Mouse (Mus musculus) lung, postnatal 10 days (tissue): Measurements from ENCODE around the gene Zc3h12c.
A peak's percentile ranks its signal among the peaks of the same experiment; 100 is the strongest.

Experiments
- DNase-seq: peaks from one replicate; pipeline ENCODE4 v3.0.0; 2021

Gene Zc3h12c

DNA sequence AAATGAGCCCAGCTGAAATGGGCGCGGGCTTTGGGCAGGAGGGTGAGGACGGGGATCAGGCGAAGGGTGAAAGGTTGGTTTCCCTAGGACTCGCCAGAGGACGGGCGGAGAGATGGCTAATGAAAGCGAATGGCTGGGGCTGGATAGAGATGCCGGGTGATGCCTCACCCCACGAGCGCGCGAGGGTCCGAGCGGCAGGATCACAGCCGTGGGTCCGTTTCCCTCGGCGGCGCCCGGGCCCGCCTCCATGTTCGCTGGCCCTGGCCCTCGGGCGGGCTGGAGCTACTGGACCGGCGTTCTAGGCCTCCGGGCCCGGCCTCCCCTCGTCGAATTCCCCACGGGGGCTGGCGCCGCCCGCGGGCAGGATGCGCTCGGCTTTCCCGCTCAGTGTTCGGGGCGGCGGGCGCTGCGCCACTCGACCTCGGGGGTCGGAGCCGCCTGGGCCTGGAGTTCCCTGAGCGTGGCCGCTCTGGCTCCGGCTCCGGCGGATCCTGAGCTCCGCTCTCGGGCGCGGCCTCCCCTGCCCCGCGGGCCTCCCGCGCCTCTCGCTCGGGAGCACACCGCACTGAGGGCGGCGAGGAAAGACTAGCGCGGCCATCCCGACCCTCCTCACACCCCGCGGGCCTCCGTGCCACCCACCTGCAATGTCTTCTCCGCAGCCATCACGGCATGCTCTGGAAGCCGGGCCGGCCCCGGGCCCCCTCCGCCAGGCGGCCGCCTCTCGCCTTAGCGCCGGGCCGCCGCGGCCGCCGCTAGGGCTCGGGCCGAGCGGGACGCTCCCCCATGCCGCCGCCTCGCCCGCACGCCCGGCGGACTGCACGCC, at the start of gene Zc3h12c:
TSS of gene Zc3h12c (minus strand) at position 710 of the 823 bp plus-strand sequence.
- peak; percentile 75 for DNase-seq

DNA sequence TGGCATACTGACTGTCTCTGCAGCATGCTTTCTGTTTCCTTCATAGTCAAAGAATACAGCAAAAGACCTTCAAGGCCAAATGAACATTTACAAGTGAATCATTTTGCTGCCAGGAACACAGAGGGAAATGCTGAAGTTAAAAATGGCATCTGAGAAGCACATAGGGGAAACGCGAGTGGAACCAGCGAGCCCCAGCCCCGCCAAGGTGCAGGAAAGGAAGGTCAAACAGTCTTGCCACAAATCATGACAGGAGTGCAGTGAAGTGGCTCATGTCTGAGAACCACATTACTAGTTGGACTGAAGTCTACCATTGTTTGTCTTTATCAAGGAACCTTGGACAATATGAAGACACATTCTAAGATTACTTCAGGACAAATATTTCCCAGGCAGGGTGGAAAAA, 49.3 kb upstream of the Zc3h12c start:
- no peak for DNase-seq

DNA sequence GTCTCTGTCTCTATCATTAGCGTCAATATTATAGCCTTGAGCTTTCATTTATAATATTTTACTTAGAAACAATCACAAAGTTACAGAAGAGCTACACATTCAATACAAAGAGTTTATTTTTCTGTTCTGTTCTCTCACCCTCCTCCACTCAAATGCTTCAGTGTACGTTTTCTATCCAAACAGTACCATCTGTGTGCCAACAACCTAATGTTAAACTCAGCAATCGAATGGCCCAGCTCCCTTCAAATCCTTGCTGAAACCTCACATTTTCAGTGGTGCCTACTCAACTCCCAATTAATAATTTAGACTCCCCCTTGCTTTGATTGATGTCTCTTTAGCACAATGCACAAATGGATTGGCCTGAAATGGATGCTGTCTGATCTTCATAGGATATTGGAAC, 46.9 kb upstream of the Zc3h12c start:
- no peak for DNase-seq

DNA sequence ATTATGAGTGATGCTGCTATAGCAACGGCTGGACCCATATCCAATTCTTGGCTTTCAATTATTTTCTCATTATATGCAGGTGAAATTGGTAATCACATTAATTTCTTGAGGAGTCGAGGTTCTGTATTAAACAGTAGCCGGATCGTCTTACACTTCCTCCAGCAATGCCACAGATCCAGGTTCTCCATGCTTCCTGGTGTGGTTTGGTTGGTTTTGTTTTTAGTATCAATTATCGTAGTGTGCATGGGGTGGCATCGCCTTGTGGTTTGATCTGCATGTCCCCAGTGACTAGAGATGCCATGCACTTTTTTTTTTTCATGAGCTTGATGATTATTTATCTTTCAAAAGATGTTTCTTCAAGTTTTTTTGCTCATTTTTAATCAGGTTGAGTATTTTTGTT, 44.0 kb upstream of the Zc3h12c start:
- DNase-seq: no peak

DNA sequence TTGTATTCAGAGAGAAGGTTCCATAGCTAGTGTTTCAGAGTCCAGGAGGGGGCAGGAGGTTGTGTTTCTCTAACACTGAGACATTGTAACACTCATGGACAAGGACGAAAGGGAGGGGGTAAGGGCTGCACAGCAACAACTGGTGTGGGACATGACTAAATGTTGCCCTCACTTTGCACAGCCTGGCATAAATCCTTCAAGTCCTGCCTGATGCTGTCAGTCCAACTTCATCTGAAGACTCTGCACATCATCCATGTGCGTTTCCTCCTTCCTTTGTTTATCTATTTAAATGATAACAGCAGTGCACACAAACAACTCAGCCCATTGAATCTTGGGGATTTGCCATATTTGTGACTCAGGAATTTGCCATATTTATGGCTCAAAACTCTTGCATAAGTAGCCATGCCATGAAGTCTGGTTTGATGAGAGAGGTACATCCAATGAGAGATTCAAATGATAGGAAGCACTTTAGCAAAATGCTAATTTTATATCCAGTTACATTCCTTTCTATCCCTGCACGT, 40.2 kb upstream of the Zc3h12c start:
- peak; percentile 1 for DNase-seq

DNA sequence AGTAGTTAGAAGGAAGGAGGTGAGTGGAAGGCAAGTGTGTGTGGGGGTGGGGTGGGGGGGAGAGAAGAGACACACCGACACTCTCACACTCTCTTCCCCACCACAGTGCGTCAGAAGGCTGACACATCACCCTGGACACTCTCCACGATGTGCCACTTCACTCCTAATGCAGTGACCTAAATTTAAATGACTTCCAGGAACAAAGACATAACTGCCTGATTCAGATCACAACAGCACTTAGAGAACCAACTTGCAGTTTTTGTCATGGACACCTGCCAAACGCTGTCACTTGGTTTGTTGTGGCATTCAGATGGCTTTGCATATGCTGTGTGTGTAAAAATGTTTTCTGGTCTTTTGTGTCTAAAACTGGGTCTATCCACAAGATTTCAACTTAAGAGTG, 34.8 kb upstream of the Zc3h12c start:
- DNase-seq: peak; percentile 2

DNA sequence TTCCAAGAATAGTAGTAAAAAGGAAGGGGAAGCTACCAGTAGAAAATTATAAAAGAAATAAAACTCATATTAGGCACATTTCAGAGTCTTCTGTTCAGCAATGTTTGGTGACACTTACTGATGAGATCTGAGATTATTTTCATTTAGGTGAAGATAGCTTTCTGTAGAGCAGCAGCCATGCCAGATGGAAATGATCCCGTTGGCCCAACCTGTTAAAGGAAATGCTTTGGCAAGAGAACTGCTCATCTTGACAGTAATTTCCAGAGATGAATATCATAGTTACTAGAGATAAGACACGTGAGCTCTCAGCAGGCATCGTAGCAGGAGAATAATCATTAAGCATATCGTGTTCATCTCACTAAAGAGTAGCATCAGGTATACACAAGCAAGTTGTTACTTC, 31.9 kb upstream of the Zc3h12c start:
- no peak for DNase-seq

DNA sequence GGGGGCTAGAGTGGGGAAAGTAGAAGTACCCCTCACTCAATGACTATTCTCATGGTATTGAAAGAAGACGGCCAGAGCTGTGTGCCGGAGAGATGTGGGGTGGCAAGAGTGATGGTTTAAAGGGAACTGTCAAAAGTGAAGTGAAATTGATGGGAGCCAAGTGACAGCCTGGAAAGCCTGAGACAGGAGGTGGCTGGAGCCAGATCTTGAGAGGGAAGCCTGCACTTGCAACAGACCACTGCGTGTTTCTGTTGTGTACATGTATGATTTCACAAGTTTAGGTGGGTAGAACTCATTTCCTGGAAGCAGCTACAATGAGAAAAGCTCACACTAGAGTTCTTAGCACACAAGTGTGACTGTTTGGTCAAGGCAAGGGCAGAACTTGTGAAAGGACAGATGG, 27.5 kb upstream of the Zc3h12c start:
- no peak for DNase-seq

DNA sequence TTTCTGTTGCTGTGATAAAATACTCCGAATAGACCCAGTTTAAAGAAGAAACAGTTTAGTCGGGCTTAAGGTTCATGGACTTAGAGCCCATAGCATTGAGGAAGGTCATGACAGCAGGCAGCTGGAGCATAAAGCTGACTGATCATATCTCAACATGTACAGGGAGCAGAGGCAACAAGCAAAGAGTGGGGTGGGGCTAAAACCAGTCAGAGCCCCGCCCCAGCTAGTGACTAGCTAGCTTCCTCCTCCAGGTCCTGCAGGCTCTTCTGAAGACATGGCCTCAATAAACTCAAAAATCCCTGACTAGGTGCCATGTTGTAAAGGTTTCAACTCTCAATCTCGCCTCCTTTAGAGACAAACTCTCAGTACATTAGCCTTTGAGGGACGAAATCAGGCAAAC, 25.5 kb upstream of the Zc3h12c start:
- no peak for DNase-seq

DNA sequence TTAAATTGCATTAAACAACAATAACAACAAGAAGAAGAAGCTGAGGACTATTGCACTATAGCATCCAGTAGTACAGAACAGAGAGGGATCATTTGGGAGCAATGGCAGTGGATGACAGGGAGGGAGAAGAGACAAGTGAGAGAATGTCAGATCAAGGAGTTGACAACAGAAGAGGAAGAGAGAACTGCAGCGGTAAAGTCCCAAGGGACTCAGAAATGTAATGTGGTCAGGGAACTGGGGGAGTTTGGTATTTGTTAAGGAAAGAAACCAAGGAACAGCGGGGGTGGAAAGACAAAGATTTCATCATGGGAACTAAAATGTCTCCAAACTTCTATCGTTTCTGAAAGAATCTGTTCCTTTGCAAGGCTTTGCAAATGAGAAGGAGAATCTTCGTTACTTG, 22.5 kb upstream of the Zc3h12c start:
- DNase-seq: no peak

DNA sequence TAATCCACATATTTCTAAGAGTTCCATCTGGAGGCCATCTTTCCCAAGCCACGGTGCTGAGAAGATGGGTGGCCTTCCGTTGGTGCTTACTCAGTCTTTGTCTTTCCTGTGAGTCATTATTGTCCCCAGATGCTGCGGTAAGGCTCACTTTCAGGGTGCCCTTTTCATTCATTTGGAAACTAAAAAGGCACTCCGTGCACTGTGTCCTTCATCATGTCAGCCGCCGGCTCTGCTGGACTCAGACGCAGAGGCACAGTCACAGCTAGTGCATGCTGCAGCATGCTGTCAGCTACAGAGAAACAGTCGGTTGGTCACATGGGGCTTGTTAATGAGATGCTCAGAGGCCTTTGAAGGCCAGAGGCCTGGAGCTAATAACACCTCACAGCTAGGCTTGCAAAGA, 19.7 kb upstream of the Zc3h12c start:
- DNase-seq: no peak

DNA sequence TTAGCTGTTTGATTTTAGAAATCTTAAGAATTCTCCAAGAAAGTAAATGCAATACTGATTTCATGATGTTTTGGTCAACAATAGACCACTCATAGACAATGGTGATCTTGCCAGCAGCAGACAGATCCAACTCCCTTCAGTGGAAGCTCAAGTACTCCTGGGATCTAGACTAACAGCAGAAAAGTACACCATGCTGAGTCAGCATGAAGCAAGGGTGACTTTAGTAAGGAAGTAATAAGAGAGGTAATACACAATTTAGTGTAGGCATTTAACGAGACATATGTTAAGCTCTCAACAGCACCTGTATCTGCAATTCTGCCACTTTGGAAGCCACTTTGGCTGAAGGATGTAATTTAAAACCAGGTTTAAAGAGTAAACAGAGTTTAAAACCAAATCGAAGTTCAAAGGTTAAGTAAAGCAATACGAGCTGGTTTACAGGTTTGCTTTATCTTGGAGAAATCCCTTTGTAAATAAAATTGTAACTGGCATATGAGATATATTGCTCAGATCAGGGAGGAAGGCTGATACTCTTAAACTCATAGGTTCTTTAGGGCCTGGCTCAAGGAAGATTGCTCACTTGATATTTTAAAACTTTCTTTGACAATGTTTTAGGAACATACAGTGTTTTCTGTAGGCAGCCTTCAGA, 18.0 kb upstream of the Zc3h12c start:
- DNase-seq: no peak

DNA sequence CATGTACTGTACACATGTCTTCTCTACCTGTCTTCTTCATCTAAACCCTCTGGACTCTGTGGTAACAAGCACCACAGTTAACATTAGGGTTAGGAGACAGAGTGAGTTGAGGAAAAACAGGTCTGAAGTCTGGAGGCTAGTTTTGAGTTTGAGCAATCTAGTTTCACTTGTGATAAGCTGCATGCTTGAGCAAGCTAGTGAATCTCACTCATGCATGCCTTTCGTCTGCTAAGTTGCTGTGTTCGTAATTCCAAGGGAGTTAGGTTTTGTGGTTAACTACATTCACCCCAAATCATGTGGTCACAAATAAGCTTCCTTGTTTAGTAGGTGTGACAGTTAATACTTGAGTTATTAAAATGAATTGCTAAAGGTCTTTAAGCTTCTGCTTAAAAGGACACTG, 13.0 kb upstream of the Zc3h12c start:
- DNase-seq: no peak

DNA sequence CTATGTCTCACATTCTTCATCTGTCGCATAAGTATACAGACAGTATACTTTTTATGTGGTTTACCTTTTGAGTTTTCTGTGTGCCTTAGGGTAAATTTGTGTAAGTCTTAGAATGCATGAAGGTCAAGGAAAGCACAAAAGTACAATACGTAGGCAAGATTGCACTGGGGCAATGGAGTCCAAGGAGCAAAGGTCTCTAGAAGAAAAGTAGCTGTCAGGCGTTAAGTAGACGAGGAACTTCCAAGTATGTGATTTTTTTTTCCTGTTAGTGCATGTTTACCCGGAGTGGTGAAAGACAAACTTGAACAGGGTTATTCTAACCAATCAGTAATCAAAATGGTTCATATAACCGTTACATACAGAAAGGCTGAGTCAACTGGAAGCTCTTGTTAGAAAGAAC, 12.5 kb upstream of the Zc3h12c start:
- DNase-seq: no peak

DNA sequence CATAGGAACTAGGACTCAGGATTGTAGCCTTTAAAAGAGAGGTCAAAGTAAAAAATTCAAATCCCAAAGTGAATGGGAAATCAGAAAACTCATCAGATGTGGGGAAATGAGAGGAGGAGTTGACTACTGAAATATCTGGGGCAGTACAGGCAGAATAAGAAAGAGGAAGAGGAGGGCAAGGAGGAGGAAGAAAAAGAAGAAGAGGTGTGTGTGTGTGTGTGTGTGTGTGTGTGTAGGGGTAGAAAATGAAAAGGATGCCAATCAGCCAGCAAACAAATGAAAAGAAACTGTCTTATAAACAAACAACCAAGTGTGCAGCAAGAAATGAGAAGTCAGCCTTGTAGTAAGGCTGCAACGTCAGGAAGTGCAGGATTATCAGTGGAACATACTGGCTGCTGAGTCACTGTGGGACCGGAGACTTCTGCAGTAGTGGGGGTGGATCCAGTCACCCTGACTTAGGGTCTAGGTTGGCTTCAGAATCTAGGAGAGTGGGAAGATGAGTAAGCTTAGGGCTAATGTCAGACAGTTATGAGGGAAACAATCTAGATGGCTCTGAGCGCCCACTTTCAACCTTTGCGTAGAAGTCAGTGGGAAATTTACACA, 7.0 kb upstream of the Zc3h12c start:
- no peak for DNase-seq

DNA sequence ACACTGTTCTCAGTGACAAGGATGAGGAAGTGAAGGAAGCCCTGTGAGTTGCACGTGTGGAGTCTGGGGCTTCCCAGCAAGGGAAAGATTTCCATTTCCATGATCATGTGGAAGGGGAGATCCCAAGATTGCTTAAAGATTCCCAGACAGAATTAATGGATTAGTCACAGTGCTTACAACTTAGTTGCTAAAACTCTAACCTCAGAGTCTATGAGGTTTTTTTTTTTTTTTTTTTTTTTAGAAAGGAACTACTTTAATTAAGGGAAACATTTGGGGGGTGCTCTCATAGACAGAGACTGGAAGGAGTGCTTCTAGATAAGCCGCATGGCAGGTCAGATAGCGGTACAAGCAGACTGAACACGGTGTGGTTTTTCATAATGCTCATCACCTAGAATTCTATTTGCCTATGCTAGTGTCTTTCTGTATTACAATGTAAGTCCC, 6.3 kb upstream of the Zc3h12c start:
- DNase-seq: no peak

DNA sequence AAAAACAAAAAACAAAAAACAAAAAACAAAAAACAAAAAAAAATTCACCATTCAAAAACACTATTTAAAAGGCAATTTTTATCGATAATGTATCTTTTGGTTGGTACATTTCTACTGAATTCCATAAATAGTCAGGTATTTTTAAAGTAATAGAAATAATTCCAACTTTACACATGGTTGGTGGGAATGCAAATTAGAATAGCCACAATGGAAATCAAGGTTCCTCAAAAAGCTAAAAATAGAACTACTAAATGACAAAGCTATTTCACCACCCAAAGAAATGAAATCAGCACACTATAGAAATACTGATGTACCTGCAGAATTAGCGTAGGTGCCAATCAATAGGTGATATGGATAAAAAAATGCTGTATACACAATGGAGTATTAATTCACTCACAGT, 5.6 kb upstream of the Zc3h12c start:
- DNase-seq: no peak

DNA sequence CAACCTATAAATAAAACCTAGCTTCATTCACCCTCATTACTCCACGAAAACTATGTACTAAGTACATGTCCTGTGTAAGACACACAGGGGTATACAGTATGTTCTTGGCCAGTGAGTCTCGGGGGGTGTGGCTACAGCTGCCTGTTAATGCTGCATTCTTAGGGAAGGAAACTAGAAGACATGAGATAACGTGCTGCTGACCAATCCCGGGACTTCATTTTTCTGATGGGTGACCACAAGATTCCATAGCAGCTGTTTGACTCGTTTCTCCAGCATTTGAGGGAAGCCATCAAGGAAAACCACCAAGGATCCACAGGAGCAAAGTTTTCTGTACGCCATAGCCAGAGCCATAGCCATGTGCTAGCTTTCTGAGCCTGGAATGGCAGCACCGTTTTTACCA, 4.2 kb upstream of the Zc3h12c start:
- DNase-seq: no peak

DNA sequence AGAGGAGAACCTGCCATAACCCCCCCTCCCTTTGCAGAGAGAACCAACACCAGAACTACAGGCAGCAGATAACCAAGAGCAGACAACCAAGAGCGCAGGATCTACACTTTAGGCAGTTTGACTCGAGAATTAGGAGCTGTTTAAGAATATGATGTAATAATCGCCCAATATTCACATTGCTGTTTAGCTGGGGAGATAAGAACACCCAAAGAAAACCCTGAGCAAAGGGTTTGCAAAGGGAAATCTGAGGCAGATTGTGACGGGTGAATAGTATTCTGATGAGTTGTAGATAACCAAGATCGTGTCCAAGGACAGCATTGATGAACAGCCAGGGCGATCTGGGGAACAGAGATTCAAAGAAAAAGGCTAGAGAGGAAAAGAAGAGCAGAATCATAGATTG, 2.3 kb upstream of the Zc3h12c start:
- no peak for DNase-seq

DNA sequence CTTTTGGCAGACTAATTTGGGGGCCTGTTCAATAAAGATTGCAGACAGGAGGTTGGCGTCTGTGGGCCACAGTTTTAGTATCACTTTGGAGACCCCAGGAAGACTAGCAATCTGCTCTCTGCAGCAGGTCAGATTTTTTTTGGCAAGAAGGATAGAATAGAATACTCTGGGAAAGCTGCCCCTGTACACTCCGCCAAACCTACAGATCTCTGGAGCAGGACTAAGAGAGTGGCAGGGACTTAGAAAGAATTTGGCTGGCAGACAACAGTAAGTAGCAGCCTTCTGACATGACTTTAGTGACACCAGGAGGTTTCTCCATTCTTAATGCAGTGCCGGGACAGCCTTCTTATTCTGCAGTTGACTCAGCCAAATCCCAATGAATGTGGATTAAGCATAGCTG, 1.8 kb upstream of the Zc3h12c start:
- no peak for DNase-seq

DNA sequence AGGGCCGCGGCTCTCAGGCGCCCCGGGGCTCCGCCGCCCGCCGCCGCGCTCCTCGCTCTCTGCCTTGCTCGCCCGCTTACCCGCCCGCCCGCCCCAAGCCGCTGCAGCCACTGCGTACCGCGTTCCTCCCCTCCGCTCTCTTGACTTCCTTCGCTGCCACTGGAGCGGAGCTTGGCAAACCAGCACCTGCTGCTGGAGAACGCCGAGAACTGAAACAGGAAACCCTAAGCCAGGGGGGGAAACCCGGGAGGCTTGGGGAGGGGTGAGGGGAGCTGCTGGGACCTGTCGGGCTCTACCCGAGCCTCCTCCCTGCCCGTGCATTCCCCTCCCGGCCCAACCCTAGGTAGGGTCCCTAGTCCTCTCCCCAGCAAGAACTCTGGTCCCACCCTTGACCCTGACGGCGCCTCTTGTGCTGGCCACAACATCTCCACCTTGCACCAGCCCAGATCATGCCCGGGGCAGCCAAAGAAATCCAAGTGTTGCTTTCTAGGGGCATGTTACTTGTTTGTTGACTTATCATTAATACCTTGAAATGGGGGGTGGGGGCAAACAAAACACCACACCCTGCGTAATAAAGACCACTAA, 406 bp upstream of the Zc3h12c start:
- peak; percentile 88 for DNase-seq

DNA sequence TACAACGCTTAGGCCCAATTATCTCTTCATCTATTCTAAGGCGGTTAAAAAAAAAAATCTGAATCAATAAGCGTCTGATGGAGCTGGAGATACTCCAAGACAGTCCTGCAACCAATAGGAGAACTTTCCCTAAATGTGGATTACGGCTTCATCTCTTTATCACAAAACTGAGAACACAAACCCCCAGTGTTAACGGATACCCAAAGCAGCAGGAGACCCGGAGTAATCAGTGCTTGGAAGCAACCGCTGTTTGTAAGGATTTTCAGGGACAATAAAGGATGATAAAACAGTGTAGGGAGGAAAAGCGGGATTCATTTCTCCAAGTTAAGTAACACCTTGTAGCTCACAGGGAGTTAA, 888 bp downstream of the Zc3h12c start:
- DNase-seq: no peak

DNA sequence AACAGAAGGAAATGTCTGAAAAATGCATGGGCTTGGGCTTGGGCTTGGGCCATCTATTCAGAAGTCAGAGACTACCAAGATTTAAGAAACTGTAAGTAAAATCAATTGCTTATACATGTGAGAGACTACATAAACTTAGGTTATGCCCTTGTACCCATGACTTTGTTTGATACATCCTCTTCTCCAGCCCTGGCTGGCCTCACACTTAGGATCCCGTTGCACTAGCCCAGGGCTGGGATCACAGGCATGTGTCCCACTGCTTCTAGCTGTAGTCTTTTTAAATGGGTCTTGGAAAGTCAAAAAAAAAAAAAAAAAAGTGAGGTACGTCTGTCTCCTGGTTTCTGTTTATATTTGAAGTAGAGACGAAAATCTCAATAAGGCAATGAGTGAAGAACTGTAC, 1.3 kb downstream of the Zc3h12c start:
- DNase-seq: no peak

DNA sequence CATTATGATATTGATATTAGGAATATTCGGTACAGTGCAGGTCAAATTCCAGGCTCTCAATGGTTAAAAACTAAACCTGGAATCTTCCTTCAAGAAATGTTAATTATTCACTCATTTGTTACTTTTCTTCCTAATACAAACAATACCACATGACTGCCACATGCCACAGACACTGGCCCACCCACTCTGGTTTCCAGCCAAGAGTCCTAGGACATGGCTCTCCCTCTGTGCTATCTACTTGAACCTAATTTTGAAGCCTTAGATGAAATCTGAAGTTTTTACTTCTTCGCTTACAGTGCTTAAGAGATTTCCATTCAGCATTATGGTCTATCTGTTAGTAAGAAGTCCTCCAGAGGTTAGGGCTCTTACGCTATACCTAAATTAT, 2.7 kb downstream of the Zc3h12c start:
- peak; percentile 38 for DNase-seq
